Mouse (Mus musculus): ENCODE results near the gene Dab2. TPM values are rescaled to one million over a fixed set of nuclear protein-coding genes. Genes with fewer than 3 reads are reported as not detected.

Gene Dab2
- polyA plus RNA-seq, 1 experiment: 21.4 TPM

GRCm38 (mm10) chr15:6445135-6445534, 145.5 kb downstream of the Dab2 start, which contains the start of gene C9:
C9 (plus strand) TSS chr15:6445327.
- TF ChIP-seq POLR2A (IDR thresholded peaks at IDR 0.05; ENCODE audit: insufficient read depth, low read length) (no peak), EP300 (IDR thresholded peaks at IDR 0.05; ENCODE audit: insufficient read depth, low read depth, low read length) (no peak), CTCF (IDR thresholded peaks at IDR 0.05; ENCODE audit: low read depth, low read length) (no peak)
- Histone ChIP-seq H3K27me3 (ENCODE audit: control insufficient read depth, insufficient read depth, low read length, poor library complexity, severe bottlenecking) (no peaks in the 10 kb centered on the region), H3K27ac (ENCODE audit: insufficient read depth, low read length) (no peak within 1 kb of the TSS), H3K4me3 (ENCODE audit: low read depth, low read length) (no peak within 1 kb of the TSS), H3K9ac (ENCODE audit: low read depth, poor library complexity, severe bottlenecking) (no peak within 1 kb of the TSS), H3K36me3 (ENCODE audit: control insufficient read depth, insufficient read depth, low read length, poor library complexity, severe bottlenecking) (no peaks in the 10 kb centered on the region), H3K4me1 (ENCODE audit: control insufficient read depth, insufficient read depth, low read length) (no peaks in the 10 kb centered on the region), H3K9me3 (replicated peaks; ENCODE audit: control insufficient read depth, insufficient read depth, low read length, poor library complexity, severe bottlenecking) (no peaks in the 10 kb centered on the region)

- Histone ChIP-seq H3K9ac (ENCODE audit: low read depth, poor library complexity, severe bottlenecking) (no peak overlapping the region), H3K4me1 (ENCODE audit: control insufficient read depth, insufficient read depth, low read length) (no peaks in the 10 kb centered on the region), H3K9me3 (replicated peaks; ENCODE audit: control insufficient read depth, insufficient read depth, low read length, poor library complexity, severe bottlenecking) (no peaks in the 10 kb centered on the region), H3K27me3 (ENCODE audit: control insufficient read depth, insufficient read depth, low read length, poor library complexity, severe bottlenecking) (no peaks in the 10 kb centered on the region), H3K36me3 (ENCODE audit: control insufficient read depth, insufficient read depth, low read length, poor library complexity, severe bottlenecking) (no peaks in the 10 kb centered on the region), H3K27ac (ENCODE audit: insufficient read depth, low read length) (no peak overlapping the region), H3K4me3 (ENCODE audit: low read depth, low read length) (no peak overlapping the region)
- no peak for TF ChIP-seq POLR2A (IDR thresholded peaks at IDR 0.05; ENCODE audit: insufficient read depth, low read length)
- TF ChIP-seq EP300 (IDR thresholded peaks at IDR 0.05; ENCODE audit: insufficient read depth, low read depth, low read length): no peak
- no peak for TF ChIP-seq CTCF (IDR thresholded peaks at IDR 0.05; ENCODE audit: low read depth, low read length)
Observed at GRCm38 (mm10) chr15:6446181-6446580, 146.6 kb downstream of the Dab2 start.

GRCm38 (mm10) chr15:6448892-6449291, 149.3 kb downstream of the Dab2 start:
- H3K4me3 ChIP-seq (ENCODE audit: low read depth, low read length): no peak overlapping the region
- H3K27ac ChIP-seq (ENCODE audit: insufficient read depth, low read length): no peak overlapping the region
- H3K27me3 ChIP-seq (ENCODE audit: control insufficient read depth, insufficient read depth, low read length, poor library complexity, severe bottlenecking): no peaks in the 10 kb centered on the region
- no peaks in the 10 kb centered on the region for H3K36me3 ChIP-seq (ENCODE audit: control insufficient read depth, insufficient read depth, low read length, poor library complexity, severe bottlenecking)
- no peak for TF ChIP-seq CTCF (IDR thresholded peaks at IDR 0.05; ENCODE audit: low read depth, low read length)
- TF ChIP-seq EP300 (IDR thresholded peaks at IDR 0.05; ENCODE audit: insufficient read depth, low read depth, low read length): no peak
- TF ChIP-seq POLR2A (IDR thresholded peaks at IDR 0.05; ENCODE audit: insufficient read depth, low read length): no peak
- H3K9ac ChIP-seq (ENCODE audit: low read depth, poor library complexity, severe bottlenecking): no peak overlapping the region
- H3K4me1 ChIP-seq (ENCODE audit: control insufficient read depth, insufficient read depth, low read length): no peaks in the 10 kb centered on the region
- H3K9me3 ChIP-seq (replicated peaks; ENCODE audit: control insufficient read depth, insufficient read depth, low read length, poor library complexity, severe bottlenecking): no peaks in the 10 kb centered on the region

- no peak overlapping the region for H3K4me3 ChIP-seq (ENCODE audit: low read depth, low read length)
- no peak overlapping the region for H3K27ac ChIP-seq (ENCODE audit: insufficient read depth, low read length)
- H3K4me1 ChIP-seq (ENCODE audit: control insufficient read depth, insufficient read depth, low read length): no peaks in the 10 kb centered on the region
- TF ChIP-seq EP300 (IDR thresholded peaks at IDR 0.05; ENCODE audit: insufficient read depth, low read depth, low read length): no peak
- TF ChIP-seq POLR2A (IDR thresholded peaks at IDR 0.05; ENCODE audit: insufficient read depth, low read length): no peak
- no peak for TF ChIP-seq CTCF (IDR thresholded peaks at IDR 0.05; ENCODE audit: low read depth, low read length)
- H3K27me3 ChIP-seq (ENCODE audit: control insufficient read depth, insufficient read depth, low read length, poor library complexity, severe bottlenecking): no peaks in the 10 kb centered on the region
- H3K9ac ChIP-seq (ENCODE audit: low read depth, poor library complexity, severe bottlenecking): no peak overlapping the region
- no peaks in the 10 kb centered on the region for H3K9me3 ChIP-seq (replicated peaks; ENCODE audit: control insufficient read depth, insufficient read depth, low read length, poor library complexity, severe bottlenecking)
- no peaks in the 10 kb centered on the region for H3K36me3 ChIP-seq (ENCODE audit: control insufficient read depth, insufficient read depth, low read length, poor library complexity, severe bottlenecking)
Observed at GRCm38 (mm10) chr15:6454461-6454860, 154.9 kb downstream of the Dab2 start.

- H3K4me1 ChIP-seq (ENCODE audit: control insufficient read depth, insufficient read depth, low read length): no peaks in the 10 kb centered on the region
- no peaks in the 10 kb centered on the region for H3K9me3 ChIP-seq (replicated peaks; ENCODE audit: control insufficient read depth, insufficient read depth, low read length, poor library complexity, severe bottlenecking)
- H3K4me3 ChIP-seq (ENCODE audit: low read depth, low read length): no peak overlapping the region
- TF ChIP-seq EP300 (IDR thresholded peaks at IDR 0.05; ENCODE audit: insufficient read depth, low read depth, low read length) (no peak), CTCF (IDR thresholded peaks at IDR 0.05; ENCODE audit: low read depth, low read length) (no peak), POLR2A (IDR thresholded peaks at IDR 0.05; ENCODE audit: insufficient read depth, low read length) (no peak)
- H3K27me3 ChIP-seq (ENCODE audit: control insufficient read depth, insufficient read depth, low read length, poor library complexity, severe bottlenecking): no peaks in the 10 kb centered on the region
- H3K27ac ChIP-seq (ENCODE audit: insufficient read depth, low read length): no peak overlapping the region
- H3K36me3 ChIP-seq (ENCODE audit: control insufficient read depth, insufficient read depth, low read length, poor library complexity, severe bottlenecking): no peaks in the 10 kb centered on the region
- no peak overlapping the region for H3K9ac ChIP-seq (ENCODE audit: low read depth, poor library complexity, severe bottlenecking)
Observed at GRCm38 (mm10) chr15:6461381-6461780, 161.8 kb downstream of the Dab2 start.

GRCm38 (mm10) chr15:6463361-6463923, 163.9 kb downstream of the Dab2 start:
- no peak for TF ChIP-seq POLR2A (IDR thresholded peaks at IDR 0.05; ENCODE audit: insufficient read depth, low read length)
- TF ChIP-seq CTCF (IDR thresholded peaks at IDR 0.05; ENCODE audit: low read depth, low read length): no peak
- no peak for TF ChIP-seq EP300 (IDR thresholded peaks at IDR 0.05; ENCODE audit: insufficient read depth, low read depth, low read length)
- Histone ChIP-seq H3K9me3 (replicated peaks; ENCODE audit: control insufficient read depth, insufficient read depth, low read length, poor library complexity, severe bottlenecking) (no peaks in the 10 kb centered on the region), H3K4me3 (ENCODE audit: low read depth, low read length) (no peak overlapping the region), H3K27ac (ENCODE audit: insufficient read depth, low read length) (no peak overlapping the region), H3K27me3 (ENCODE audit: control insufficient read depth, insufficient read depth, low read length, poor library complexity, severe bottlenecking) (no peaks in the 10 kb centered on the region), H3K36me3 (ENCODE audit: control insufficient read depth, insufficient read depth, low read length, poor library complexity, severe bottlenecking) (no peaks in the 10 kb centered on the region), H3K4me1 (ENCODE audit: control insufficient read depth, insufficient read depth, low read length) (no peaks in the 10 kb centered on the region), H3K9ac (ENCODE audit: low read depth, poor library complexity, severe bottlenecking) (no peak overlapping the region)

Measured in ES-Bruce4 (cell line).